Mouse (Mus musculus) liver, embryonic 14.5 days (tissue): Measurements from ENCODE around the gene Speg.

Experiments used
- CTCF ChIP-seq: IDR thresholded peaks from 2 replicates; pipeline ENCODE4 v1.5.1; 2016; ENCODE audit warnings: antibody characterized with exemption, low read depth, control low read depth
- EP300 ChIP-seq: IDR thresholded peaks from 2 replicates; pipeline ENCODE4 v1.6.1; 2016; ENCODE audit warnings: antibody characterized with exemption, low read depth

DNA sequence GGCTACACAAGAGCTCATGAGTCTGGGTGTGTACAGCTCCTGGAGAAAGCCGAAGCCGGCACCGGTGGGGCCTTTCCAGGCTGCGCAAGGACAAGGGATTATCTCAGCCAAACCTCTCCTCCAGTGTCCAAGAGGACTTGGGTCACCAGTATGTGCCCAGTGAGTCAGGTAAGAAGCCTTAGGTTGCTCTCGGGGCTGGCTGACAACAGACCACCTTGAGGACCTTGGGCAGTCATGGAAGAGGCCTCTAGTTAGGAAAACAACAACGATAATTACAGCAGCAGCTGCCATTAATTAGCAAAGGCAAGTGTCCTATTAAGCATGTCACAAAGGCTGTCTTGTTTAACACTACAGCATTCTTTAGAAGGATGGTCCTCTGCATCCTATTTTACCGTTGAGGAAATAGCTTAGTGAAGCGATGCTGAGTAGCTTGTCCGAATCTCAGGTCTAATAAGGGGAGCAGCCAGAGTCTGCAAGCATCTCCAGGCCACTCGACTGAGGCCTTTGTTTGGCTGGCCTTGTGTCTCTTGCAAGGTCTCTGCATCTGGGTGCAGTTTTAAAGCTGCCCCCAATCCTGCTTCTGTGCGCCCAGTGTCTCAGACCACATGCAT is 48.8 kb downstream of the Speg start:
- TF ChIP-seq CTCF (no peak), EP300 (no peak)
